Mouse (Mus musculus) bone marrow, adult 2 months (tissue): Measurements from ENCODE around the gene Tcaf2. TPM values are rescaled to one million over a fixed set of nuclear protein-coding genes. Genes with fewer than 3 reads are reported as not detected.
A peak's percentile ranks its signal among the peaks of the same experiment; 100 is the strongest.

Source experiments
- H3K27ac ChIP-seq: fragments of 200-500 bp; 2 replicates; pipeline ENCODE4 v1.5.1; 2012; ENCODE audit warnings: low read depth, mild to moderate bottlenecking, control low read depth, inconsistent platforms, low read length; ENCODE audit not compliant: control insufficient read depth, poor library complexity, insufficient read depth
- H3K4me1 ChIP-seq: fragments of 200-500 bp; 2 replicates; pipeline ENCODE4 v1.6.1; 2011; ENCODE audit warnings: low read length; ENCODE audit not compliant: control insufficient read depth, insufficient read depth
- H3K4me3 ChIP-seq: fragments of 200-500 bp; replicated peaks from 2 replicates; pipeline ENCODE3; 2011; ENCODE audit warnings: mild to moderate bottlenecking, low read depth, low read length, control low read depth; ENCODE audit not compliant: control insufficient read depth
- CTCF ChIP-seq: fragments of 200-500 bp; IDR thresholded peaks from 2 replicates; pipeline ENCODE4 v1.5.1; 2011; ENCODE audit warnings: low read length, control low read depth; ENCODE audit not compliant: control insufficient read depth, insufficient read depth
- POLR2A ChIP-seq: fragments of 200-500 bp; IDR thresholded peaks from 2 replicates; pipeline ENCODE4 v1.6.1; 2011; ENCODE audit warnings: low read depth, mild to moderate bottlenecking, control low read depth, low read length, borderline replicate concordance; ENCODE audit not compliant: control insufficient read depth
- WGBS: fragments of 180-500 bp; shearing (Covaris S2); methylation state at CpG from one replicate; pipeline ENCODE4 v1.1.7; 2018; 5-methylcytosine and 5-hydroxymethylcytosine counted together
- polyA plus RNA-seq: library from polyadenylated mRNA; stranded (reverse); fragments of >200 nt; gene quantifications from 2 replicates; pipeline ENCODE4 v1.2.4, GENCODE M21; 2011; ENCODE audit warnings: low replicate concordance; ENCODE audit not compliant: missing spikeins, insufficient read depth, insufficient read length

Gene Tcaf2
- polyA plus RNA-seq, 1 experiment: 1.00 TPM

- H3K27ac ChIP-seq: no peak overlapping the region
- WGBS: 76% methylated on average over 5 of the region's 5 CpGs
- no peaks in the 10 kb centered on the region for H3K4me1 ChIP-seq
- no peak for TF ChIP-seq POLR2A
- TF ChIP-seq CTCF: no peak
- no peak overlapping the region for H3K4me3 ChIP-seq
These were observed 58.5 kb downstream of the Tcaf2 start for GRCm38 (mm10) chr6:42586569-42586968.

GRCm38 (mm10) chr6:42583488-42583872 lies 61.6 kb downstream of the Tcaf2 start:
- 3% methylated on average over 7 of the region's 7 CpGs for WGBS
- Histone ChIP-seq H3K4me1 (no peaks in the 10 kb centered on the region), H3K4me3 (no peak overlapping the region), H3K27ac (no peak overlapping the region)
- TF ChIP-seq POLR2A (no peak), CTCF (peak; percentile 60)

- WGBS: 60% methylated on average over 9 of the region's 9 CpGs
- TF ChIP-seq POLR2A: no peak
- no peak for TF ChIP-seq CTCF
- Histone ChIP-seq H3K27ac (no peak overlapping the region), H3K4me3 (no peak overlapping the region), H3K4me1 (no peaks in the 10 kb centered on the region)
These were observed 62.1 kb downstream of the Tcaf2 start for GRCm38 (mm10) chr6:42582741-42583487.

GRCm38 (mm10) chr6:42578678-42579077 lies 66.4 kb downstream of the Tcaf2 start:
- H3K4me1 ChIP-seq: no peaks in the 10 kb centered on the region
- TF ChIP-seq CTCF: no peak
- TF ChIP-seq POLR2A: no peak
- no peak overlapping the region for H3K4me3 ChIP-seq
- WGBS: 59% methylated on average over 4 of the region's 4 CpGs
- H3K27ac ChIP-seq: no peak overlapping the region

GRCm38 (mm10) chr6:42577433-42577832 lies 67.6 kb downstream of the Tcaf2 start:
- Histone ChIP-seq H3K27ac (no peak overlapping the region), H3K4me3 (no peak overlapping the region), H3K4me1 (no peaks in the 10 kb centered on the region)
- WGBS: 76% methylated on average over 2 of the region's 2 CpGs
- TF ChIP-seq POLR2A (no peak), CTCF (no peak)

Other genes starting within 250 kb of the Tcaf2 start
- not detected in 2 replicates for gene Tas2r143, start 245.0 kb downstream of the Tcaf2 start, polyA plus RNA-seq
- not detected in 2 replicates for gene Tas2r135, start 239.8 kb downstream of the Tcaf2 start, polyA plus RNA-seq
- not detected in 2 replicates for gene Tas2r126, start 210.7 kb downstream of the Tcaf2 start, polyA plus RNA-seq
- not detected in 2 replicates for gene Olfr458, start 180.1 kb downstream of the Tcaf2 start, polyA plus RNA-seq
- gene Olfr457, start 168.9 kb downstream of the Tcaf2 start, polyA plus RNA-seq: not detected in 2 replicates
- not detected in 2 replicates for gene Olfr456, start 158.0 kb downstream of the Tcaf2 start, polyA plus RNA-seq
- not detected in 2 replicates for gene Olfr455, start 97.7 kb downstream of the Tcaf2 start, polyA plus RNA-seq
- not detected in 2 replicates for gene Tcaf3, start 47.6 kb downstream of the Tcaf2 start, polyA plus RNA-seq
- 0.36 and 1.2 TPM in 2 replicates for gene Tcaf1, start 64.8 kb upstream of the Tcaf2 start, polyA plus RNA-seq
- gene Olfr453, start 94.1 kb upstream of the Tcaf2 start, polyA plus RNA-seq: not detected in 2 replicates
- not detected in 2 replicates for gene Olfr38, start 111.2 kb upstream of the Tcaf2 start, polyA plus RNA-seq
- not detected in 2 replicates for gene Olfr452, start 139.8 kb upstream of the Tcaf2 start, polyA plus RNA-seq
- not detected in 2 replicates for gene Olfr450, start 166.7 kb upstream of the Tcaf2 start, polyA plus RNA-seq
- gene Olfr449, start 189.1 kb upstream of the Tcaf2 start, polyA plus RNA-seq: not detected in 2 replicates
- gene Olfr448, start 245.2 kb upstream of the Tcaf2 start, polyA plus RNA-seq: not detected in 2 replicates